Mouse (Mus musculus): ENCODE results near the gene Itgb4.

GRCm38 (mm10) chr11:116002894-116003293 lies 28.4 kb downstream of the Itgb4 start:
- TF ChIP-seq POLR2A (IDR thresholded peaks at IDR 0.05; ENCODE audit: low read depth, low read length) (no peak), CTCF (IDR thresholded peaks at IDR 0.05; ENCODE audit: extremely low read depth, insufficient read depth, insufficient read length, insufficient replicate concordance) (no peak)
